Mouse (Mus musculus) layer of hippocampus, postnatal 25 days (tissue): ENCODE measurements around the gene Kif13a. TPM values are rescaled to one million over a fixed set of nuclear protein-coding genes. Genes with fewer than 3 reads are reported as not detected.

Experiments used
- DNase-seq, 2 experiments: peaks; one replicate each; pipeline ENCODE4 v3.0.0; 2022; ENCODE audit warnings: mixed read lengths in 2 of 2, low spot score in 1 of 2; ENCODE audit errors: extremely low spot score in 1 of 2
- total RNA-seq, 2 experiments: library from RNA; stranded (reverse); gene quantifications; 2 replicates each; pipeline ENCODE4 v1.2.3; 2021

Gene Kif13a
- total RNA-seq, 2 experiments from 2014 or later = 17.5 to 21.9 TPM

GRCm38 (mm10) chr13:46886497-46887261, 43.0 kb downstream of the Kif13a start:
- DNase-seq = no peak

GRCm38 (mm10) chr13:46885759-46886060, 44.0 kb downstream of the Kif13a start:
- DNase-seq = no peak

- no peak for DNase-seq
Measured at GRCm38 (mm10) chr13:46884898-46885758, 44.5 kb downstream of the Kif13a start.

GRCm38 (mm10) chr13:46883976-46884375, 45.7 kb downstream of the Kif13a start:
- no peak for DNase-seq

GRCm38 (mm10) chr13:46883381-46883780, 46.3 kb downstream of the Kif13a start:
- DNase-seq = no peak

- DNase-seq = no peak
Measured at GRCm38 (mm10) chr13:46880736-46881135, 48.9 kb downstream of the Kif13a start.

- DNase-seq = no peak
Measured at GRCm38 (mm10) chr13:46880243-46880642, 49.4 kb downstream of the Kif13a start.

GRCm38 (mm10) chr13:46877049-46877448, 52.6 kb downstream of the Kif13a start:
- DNase-seq = no peak

- no peak for DNase-seq
Measured at GRCm38 (mm10) chr13:46875377-46875776, 54.3 kb downstream of the Kif13a start.

- DNase-seq = no peak
Measured at GRCm38 (mm10) chr13:46872732-46873131, 56.9 kb downstream of the Kif13a start.

- DNase-seq = no peak
Measured at GRCm38 (mm10) chr13:46872194-46872593, 57.5 kb downstream of the Kif13a start.

- no peak for DNase-seq
Measured at GRCm38 (mm10) chr13:46869464-46869863, 60.2 kb downstream of the Kif13a start.

- DNase-seq = no peak
Measured at GRCm38 (mm10) chr13:46863169-46863748, 66.4 kb downstream of the Kif13a start.

- DNase-seq = no peak
Measured at GRCm38 (mm10) chr13:46859876-46860275, 69.8 kb downstream of the Kif13a start.

GRCm38 (mm10) chr13:46859173-46859572, 70.5 kb downstream of the Kif13a start:
- DNase-seq = no peak

- no peak for DNase-seq
Measured at GRCm38 (mm10) chr13:46858835-46859152, 70.9 kb downstream of the Kif13a start.

- DNase-seq = no peak
Measured at GRCm38 (mm10) chr13:46858143-46858834, 71.4 kb downstream of the Kif13a start.

- no peak for DNase-seq
Measured at GRCm38 (mm10) chr13:46854456-46854855, 75.2 kb downstream of the Kif13a start.

- DNase-seq = no peak
Measured at GRCm38 (mm10) chr13:46852470-46852869, 77.2 kb downstream of the Kif13a start.

GRCm38 (mm10) chr13:46845456-46845855, 84.2 kb downstream of the Kif13a start:
- DNase-seq = no peak
